Mouse (Mus musculus) adrenal gland, adult (tissue): ENCODE results near the gene Eps8.

Experiments used
- DNase-seq, 2 experiments: peaks; one replicate each; pipeline ENCODE4 v3.0.0; 2022 to 2023; ENCODE audit warnings: low spot score in 1 of 2; ENCODE audit not compliant: inconsistent age in 2 of 2

Gene Eps8

GRCm38 (mm10) chr6:137576091-137576490 is 78.6 kb downstream of the Eps8 start:
- DNase-seq, result no peak

- DNase-seq, result peak in 1 of 2 experiments; percentile 55
These were observed 80.8 kb downstream of the Eps8 start for GRCm38 (mm10) chr6:137573897-137574296.

- DNase-seq, result no peak
These were observed 84.0 kb downstream of the Eps8 start for GRCm38 (mm10) chr6:137570718-137571131.

- DNase-seq, result peak in 1 of 2 experiments; percentile 85
These were observed 84.7 kb downstream of the Eps8 start for GRCm38 (mm10) chr6:137570019-137570418.

- DNase-seq, result no peak
These were observed 85.6 kb downstream of the Eps8 start for GRCm38 (mm10) chr6:137569071-137569470.

- no peak for DNase-seq
These were observed 88.8 kb downstream of the Eps8 start for GRCm38 (mm10) chr6:137565890-137566289.

GRCm38 (mm10) chr6:137565454-137565853 is 89.2 kb downstream of the Eps8 start:
- no peak for DNase-seq

GRCm38 (mm10) chr6:137560358-137560859 is 94.3 kb downstream of the Eps8 start:
- DNase-seq, result peak in 1 of 2 experiments; percentile 76

- peak; percentile 84 to 95 for DNase-seq
These were observed 95.8 kb downstream of the Eps8 start for GRCm38 (mm10) chr6:137558840-137559239.

GRCm38 (mm10) chr6:137557671-137558070 is 97.0 kb downstream of the Eps8 start:
- DNase-seq, result no peak

- no peak for DNase-seq
These were observed 97.5 kb downstream of the Eps8 start for GRCm38 (mm10) chr6:137557159-137557558.

GRCm38 (mm10) chr6:137556636-137557035 is 98.0 kb downstream of the Eps8 start:
- no peak for DNase-seq

- DNase-seq, result no peak
These were observed 104.5 kb downstream of the Eps8 start for GRCm38 (mm10) chr6:137550181-137550580.

- DNase-seq, result no peak
These were observed 106.1 kb downstream of the Eps8 start for GRCm38 (mm10) chr6:137548613-137549012.

- DNase-seq, result no peak
These were observed 107.1 kb downstream of the Eps8 start for GRCm38 (mm10) chr6:137547555-137547954.

- no peak for DNase-seq
These were observed 108.6 kb downstream of the Eps8 start for GRCm38 (mm10) chr6:137546101-137546500.

GRCm38 (mm10) chr6:137545341-137545740 is 109.3 kb downstream of the Eps8 start:
- DNase-seq, result no peak

GRCm38 (mm10) chr6:137542231-137543152 is 112.2 kb downstream of the Eps8 start:
- no peak for DNase-seq

- DNase-seq, result no peak
These were observed 113.2 kb downstream of the Eps8 start for GRCm38 (mm10) chr6:137541216-137542176.

GRCm38 (mm10) chr6:137540800-137541199 is 113.9 kb downstream of the Eps8 start:
- no peak for DNase-seq

- no peak for DNase-seq
These were observed 114.3 kb downstream of the Eps8 start for GRCm38 (mm10) chr6:137540346-137540745.
